Mouse (Mus musculus) lung, postnatal 4 days (tissue): Measurements from ENCODE around the gene Cby3.

Source experiments
- DNase-seq, 2 experiments: peaks; one replicate each; pipeline ENCODE4 v3.0.0; 2021

The Cby3 gene

DNA sequence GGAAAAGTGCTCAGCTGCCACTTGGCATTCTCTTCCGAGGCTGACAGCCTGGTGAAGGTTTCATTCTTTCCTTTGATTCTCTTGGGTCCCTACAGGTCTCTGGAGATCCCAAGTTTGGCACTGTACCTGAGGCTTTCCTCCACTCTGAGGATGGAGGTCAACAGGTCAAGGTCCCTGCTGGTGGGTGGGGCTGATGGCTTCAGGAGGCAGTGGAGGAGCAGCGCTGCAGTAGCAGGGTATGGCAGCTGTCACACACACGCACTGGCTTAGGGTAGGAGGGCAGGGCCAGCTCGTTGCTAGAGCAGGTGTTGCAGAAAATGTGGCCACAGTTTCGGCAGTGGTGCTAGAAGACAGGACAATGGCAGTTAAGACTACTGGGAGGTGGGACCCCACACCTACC is 35.4 kb downstream of the Cby3 start:
- peak in 1 of 2 experiments; percentile 19 for DNase-seq

DNA sequence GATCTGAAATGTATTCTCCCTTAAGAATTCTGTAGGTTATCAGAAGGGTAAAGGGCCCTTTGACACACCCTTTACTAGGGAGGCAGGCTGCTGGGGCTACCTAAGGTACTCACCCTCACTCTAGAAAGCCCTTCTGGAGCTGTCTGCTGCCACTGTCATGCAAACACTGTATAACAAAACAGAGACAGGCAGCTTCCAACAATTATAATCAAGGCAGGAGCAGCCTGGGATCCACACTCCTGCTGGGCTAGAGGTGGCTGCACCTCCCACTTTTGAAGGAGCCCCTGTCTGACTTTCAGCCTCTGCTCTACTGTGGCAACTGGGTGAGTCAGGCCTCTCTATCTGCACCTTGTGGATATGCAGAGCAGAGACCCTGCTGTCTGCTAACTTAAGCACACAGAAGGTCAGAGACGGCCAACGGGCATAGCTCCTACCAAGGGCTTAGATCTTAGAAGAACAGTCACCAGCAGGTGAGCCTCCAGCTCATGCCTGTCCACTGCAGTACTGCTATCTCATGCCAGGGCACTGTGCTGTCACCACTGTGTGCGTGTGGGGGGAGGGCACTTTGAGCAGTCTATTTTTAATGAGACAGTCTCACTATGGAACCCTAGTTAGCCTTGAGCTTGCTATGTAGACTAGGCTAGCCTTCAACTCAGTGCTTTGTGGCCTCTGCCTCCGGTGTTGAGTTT is 37.2 kb downstream of the Cby3 start:
- peak in 1 of 2 experiments; percentile 15 for DNase-seq

DNA sequence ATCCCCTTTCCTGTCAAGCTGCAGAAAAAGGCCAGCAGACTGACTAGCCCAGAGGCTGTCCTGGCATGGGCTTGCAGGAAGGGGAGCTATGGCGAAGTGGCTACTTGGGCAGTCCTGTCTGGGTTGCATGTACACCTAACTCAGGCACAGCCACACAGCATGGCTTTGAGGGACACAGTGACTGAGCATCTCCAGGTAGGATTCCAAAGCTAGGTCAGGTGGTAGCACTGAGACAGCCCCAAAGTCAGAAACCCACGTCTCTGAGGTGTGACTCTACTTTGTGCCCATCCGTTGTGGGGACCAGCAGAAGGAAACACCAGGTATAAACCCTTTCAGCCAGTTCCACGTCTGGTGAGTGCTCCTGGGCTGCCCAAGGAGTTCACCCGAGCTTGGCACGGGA is 39.0 kb downstream of the Cby3 start:
- peak in 1 of 2 experiments; percentile 11 for DNase-seq

DNA sequence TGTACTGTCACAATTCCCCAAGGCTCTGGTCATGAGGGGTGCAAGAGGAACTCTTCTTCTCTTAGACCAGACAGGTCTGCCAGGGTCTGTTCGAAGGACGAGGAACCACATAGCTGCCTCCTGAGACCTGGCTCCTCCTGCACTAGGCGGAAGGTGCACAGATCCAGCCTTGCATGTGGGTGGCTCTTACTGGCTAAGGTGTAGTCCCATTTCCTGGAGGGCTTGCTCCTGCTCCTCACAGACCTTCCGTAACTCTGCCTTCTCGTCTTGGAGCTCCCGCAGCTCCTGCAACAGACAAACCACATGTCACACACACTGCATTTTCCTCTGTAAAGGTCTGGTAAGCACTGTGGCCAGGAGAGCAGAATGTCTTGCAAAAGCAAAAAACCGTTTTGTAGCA is 40.5 kb downstream of the Cby3 start:
- peak in 1 of 2 experiments; percentile 16 for DNase-seq

DNA sequence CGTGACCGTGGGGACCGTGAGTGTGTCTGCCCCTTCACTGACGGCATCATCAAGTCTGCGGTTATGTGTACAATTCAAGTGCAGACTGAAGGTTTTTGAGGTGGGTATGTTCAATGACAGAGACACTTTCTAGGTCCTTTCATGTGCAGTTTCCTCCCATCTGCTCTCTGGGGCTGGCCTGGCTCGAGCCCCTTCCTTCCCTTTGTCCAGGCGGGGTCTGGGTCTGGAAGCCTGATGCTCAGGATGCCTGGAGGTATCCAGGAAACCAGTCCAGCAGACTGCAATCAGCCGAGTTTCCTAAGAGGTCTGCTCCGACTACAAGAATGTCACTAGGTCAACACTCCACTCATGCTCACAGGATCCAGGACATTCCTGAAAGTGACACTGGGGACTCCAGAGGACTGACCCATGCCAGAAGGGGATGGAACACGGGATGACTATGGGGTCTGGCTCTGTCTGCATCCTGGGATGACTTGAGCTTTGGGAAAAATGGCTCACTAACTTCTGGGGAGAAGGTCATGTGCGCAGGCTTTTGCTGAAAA is 42.6 kb downstream of the Cby3 start:
- DNase-seq = peak in 1 of 2 experiments; percentile 18

DNA sequence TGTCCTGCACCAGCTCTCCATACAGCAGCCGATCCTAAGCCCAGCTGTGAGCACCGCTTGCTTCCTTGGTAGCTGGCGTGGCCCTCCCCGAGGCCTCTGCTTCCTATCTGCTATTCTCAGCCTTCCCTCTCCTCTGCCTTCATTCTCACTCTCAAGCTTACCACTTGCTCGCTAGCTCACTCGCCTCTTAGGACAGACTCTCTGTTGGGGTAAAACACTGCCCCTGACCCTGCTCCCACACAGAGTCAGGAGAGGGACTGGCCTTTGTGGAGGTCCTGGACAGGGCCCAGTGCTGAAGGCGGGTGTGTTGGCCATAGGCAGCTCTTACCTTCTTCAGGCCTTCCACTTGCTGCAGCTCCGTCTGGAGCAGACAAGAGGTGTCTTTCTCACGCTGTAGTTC is 43.1 kb downstream of the Cby3 start:
- DNase-seq = peak in 1 of 2 experiments; percentile 15

DNA sequence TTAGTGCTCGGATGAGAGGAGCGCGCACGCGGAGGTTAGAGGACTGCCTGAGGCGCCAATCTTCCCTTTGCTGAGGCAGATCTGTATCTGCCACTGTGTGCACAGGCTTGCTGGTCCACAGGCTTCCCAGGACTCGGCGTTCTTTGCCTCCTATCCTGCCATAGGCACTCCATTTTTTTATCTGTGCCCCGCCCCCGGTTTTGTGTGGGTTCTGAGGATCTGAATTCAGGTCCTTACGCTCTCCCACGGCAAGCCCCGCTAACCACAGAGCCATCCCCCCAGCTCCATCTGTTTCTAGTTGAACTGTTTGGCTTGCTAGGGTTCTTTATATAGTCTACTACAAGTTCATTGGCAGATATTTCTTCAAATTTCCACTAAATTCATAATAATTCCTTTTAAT is 44.5 kb downstream of the Cby3 start:
- DNase-seq = peak in 1 of 2 experiments; percentile 12

DNA sequence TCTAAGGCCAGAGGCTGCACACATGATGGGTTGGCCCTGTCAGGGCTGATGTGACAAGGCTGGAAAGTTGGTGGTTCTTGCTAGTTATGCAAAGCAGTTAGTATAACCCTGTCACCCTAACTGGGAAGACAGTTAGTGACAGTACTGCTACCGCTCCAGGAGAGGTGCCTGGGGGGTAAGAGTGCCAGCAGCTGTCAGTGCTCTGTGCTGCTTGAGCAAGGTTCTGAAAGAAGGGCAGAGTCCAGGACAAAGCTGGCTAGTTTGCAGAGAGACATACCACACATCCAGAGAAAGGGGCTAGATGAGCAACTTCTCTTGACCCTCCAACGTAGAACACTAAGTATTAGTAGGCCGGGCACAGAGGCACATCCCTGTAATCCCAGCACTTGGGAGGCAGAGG is 48.2 kb downstream of the Cby3 start:
- DNase-seq = no peak

DNA sequence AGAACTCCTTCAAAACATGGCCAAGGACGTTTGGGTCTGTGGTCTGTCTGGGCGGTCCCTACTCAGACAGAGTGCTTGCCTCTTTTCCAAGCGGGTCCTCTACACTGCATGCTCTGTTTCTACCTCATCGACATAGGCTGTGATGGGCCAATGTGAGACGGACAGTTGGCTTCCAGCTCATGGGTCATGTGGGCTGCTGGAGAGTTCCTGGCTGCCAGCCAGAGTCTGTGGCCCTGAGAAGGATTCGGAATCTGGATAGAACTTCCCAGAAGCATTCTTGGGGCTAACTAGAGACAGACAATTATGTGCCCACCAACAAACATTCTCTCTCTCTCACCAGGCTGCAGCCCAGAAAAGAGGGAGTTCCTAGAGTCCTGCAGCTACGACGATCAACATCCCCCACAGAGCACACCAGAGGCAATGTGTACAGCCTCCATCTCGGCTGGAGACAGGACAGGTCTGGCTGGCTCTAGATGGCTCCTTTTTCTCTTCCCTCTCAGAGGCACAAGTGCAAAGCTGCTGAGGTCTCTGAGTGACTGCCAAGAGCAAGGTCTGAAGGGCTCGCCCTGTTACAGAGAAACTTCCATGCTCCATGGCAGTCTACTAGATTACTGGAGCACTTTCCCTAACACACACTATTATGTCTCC is 49.2 kb downstream of the Cby3 start:
- DNase-seq = peak; percentile 34 to 50

DNA sequence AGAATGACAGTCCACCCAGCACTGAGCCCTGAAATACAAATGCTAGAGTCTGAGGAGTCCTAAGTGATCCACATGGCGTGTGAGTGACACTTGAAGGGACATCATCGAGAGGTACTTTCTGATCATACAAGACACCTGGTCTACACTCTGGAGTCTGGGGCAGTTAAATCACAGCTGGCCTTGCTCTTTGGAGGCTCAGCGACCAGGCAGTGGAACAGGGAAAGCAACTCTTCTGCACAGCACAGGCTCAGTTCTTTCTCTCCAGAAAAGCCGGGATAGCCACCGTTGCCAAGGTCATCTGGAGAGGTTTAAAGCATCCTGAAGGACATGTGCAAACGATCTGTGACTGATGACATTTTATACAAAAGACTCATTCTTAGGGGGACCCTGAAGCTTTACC is 53.0 kb downstream of the Cby3 start:
- peak in 1 of 2 experiments; percentile 14 for DNase-seq
